Mouse (Mus musculus): ENCODE measurements around the gene Lrrc39.

The Lrrc39 gene

DNA sequence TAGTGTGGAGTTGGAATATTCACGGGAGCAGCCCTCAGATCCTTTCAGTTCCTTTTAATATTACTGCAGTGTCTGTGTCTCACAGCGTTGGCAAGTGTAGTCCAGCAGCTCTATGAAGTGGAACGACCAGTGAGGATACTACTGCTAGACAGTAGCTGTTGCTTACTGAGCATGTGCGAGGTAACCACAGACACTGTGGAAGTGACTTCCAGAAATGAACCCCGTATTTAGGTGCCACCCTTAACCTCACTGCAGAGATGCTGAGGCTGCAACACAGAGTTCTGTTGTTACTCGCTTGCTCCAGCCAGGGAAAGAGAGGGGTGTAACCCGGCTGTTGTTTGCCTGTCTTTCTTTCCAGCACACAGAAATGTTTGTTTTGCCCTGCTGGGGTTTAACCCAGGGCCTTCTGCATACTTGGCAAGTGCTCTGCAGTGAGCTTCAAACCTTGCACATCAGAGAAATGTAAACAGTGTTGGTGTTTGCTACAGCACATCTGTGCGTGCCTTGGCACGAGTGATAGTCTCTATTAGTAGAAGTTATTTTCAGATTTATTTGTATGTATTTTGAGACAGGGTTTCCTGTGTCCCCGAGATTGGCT, 51.6 kb downstream of the Lrrc39 start, which contains the start of gene Trmt13:
TSS of gene Trmt13 (minus strand) at position 293 of the 598 bp plus-strand sequence.
- no peak for DNase-seq

DNA sequence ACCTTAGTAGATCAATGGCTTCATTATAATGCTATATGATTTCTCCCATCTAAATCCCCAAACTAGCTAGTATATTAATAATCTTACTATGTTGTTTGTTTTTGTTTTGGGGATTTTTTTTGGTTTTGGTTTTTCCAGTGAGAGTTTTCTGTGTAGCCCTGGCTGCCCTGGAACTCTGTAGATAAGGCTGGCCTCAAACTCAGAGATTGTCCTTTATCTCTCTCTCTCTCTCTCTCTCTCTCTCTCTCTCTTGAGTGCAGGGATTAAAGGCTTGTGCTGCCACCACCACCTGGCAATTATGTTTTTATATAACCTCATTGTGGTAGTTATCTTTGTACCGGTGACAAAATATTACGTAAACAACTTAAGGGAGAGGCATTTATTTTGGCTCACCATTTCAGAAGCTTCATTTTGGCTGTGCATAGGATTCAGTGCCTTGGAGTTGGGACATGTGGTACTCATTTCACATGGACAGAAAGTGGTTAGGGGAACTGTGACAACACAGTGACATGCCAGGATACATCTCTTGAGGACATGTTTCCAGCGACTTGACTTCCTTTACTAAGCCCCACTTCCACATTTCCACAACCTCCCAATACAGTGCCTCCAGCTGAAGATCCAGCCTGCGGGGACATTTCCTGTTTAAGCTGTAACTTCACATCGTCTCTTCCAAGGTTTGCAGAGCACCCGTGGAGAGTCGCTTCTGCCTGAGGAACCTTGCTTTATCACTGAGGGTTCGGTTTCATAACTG, 52.7 kb downstream of the Lrrc39 start:
- no peak for DNase-seq

DNA sequence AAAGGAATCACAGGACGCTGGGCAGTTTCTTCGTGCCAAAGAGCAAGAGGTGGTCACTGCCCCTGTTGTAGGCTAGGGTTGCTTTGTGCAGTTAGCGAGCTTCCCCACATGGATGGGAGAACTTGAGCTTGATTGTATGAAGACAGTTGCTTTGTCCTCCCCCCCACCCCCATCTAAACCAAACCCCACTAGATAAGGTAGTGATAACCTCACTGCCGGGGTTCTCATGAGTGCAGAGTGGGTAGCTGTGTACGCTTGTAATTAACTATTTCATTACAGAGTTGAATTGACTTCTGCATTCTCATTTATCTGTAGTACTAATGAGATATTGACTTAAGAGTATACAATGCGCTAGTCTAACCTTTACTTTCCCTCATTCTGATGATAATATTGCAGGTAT, 56.1 kb downstream of the Lrrc39 start:
- DNase-seq = no peak

DNA sequence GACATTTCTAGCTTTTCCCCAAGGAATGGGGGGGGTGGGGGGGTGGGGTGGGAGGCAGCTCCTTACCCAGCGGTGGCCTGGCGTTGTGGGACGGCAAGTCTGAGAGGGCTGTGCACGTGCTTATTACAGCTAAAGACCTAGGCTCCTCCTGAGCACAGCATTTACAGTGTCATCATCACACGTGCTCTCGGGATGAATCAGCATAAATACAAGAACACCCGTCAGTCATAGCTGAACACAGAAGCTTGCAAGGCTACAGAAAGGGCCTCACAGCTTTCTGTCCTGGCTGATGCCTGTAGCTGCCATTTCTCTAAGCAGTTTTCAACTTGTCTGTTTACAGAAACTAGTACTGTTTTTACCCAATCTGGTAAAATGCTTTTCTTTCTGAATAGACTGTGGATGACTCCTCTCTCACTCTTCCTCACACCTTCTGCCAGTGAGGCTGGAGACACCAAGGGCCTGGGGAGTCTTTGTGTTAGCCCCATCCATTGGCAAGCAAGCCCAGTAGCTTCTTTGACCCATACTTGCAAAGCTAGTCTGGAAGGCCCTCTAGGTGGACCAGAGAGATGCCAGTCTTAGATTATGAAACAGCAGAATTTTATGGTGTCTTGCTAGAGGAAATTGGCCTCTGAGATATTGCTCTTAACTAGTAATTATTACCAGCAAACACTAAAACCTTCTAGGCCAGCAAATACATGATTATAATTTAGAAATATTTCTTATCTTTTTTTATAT, 58.0 kb downstream of the Lrrc39 start:
- no peak for DNase-seq

DNA sequence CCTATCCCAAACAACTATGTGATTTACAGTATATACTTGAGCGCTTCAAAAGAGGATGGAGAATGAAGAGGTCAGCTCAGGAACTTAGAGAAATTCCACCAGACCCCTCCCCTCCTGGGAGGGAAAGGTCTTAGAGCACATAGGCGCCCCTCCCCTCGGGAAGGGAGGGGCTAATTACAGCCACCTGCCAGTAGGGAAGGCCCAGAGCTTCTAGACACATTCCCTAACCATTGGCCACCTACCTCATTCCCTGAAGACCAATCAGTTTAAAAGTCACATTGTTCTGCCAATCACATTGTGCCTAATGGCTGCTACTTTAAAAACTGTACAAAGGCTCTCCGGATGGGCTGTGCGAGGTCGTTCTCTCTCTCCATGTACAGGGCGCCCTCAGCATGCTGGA, 59.9 kb downstream of the Lrrc39 start:
- no peak for DNase-seq

DNA sequence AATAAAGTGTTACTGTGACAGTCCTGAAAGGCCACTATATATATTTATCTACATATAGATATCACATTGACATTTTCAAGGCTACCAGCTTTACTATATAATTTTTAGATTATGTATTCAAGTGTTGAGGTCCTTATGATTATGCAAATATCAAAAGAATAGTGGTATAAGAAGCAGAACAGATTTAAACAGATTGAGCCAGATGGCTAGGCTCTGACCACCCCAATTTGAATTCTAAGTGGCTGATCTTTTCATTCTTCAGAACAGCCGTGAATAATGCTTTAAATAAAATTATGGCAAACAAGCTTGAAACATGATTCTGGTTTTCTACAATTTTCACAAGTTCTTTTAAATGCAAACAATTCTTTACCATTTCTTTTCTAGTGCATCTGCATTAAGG, 68.7 kb downstream of the Lrrc39 start:
- DNase-seq = no peak
